Mouse (Mus musculus) heart, postnatal 0 days (tissue): ENCODE results near the gene Cpvl.

ENCODE experiments used
- CTCF ChIP-seq: IDR thresholded peaks from 2 replicates; pipeline ENCODE4 v1.5.1; 2016; ENCODE audit warnings: antibody characterized with exemption, control low read depth, low read depth
- EP300 ChIP-seq: IDR thresholded peaks from 2 replicates; pipeline ENCODE4 v1.6.1; 2016; ENCODE audit warnings: antibody characterized with exemption, low read depth

GRCm38 (mm10) chr6:53854971-53855856 lies 123.3 kb downstream of the Cpvl start:
- TF ChIP-seq CTCF: no peak
- TF ChIP-seq EP300: no peak
